8 mouse cellular contexts compared by ENCODE assay signal in genomic region chr11:22981543-22981950, GRCm38 (mm10). TPM values are rescaled to one million over a fixed set of nuclear protein-coding genes. Genes with fewer than 3 reads are reported as not detected.
DNase-seq lines count a peak whose midpoint lies in the region; ATAC-seq and TF ChIP-seq lines count a peak whose summit lies in the region.

No protein-coding gene starts in this region.

- H3K4me1 ChIP-seq in heart, embryonic 11.5 days (ENCODE audit: control insufficient read depth, insufficient read depth, low read length), result peaks cover 7% of the 10 kb centered on the region
- H3K4me1 ChIP-seq in ES-E14 (ENCODE audit: control insufficient read depth in 2 of 2, insufficient read depth in 2 of 2, low read length in 2 of 2, poor library complexity in 1 of 2), result peaks cover 0 to 6% of the 10 kb centered on the region in 2 experiments; a peak in 2 of 4 replicates
- peaks cover 14% of the 10 kb centered on the region for H3K4me1 ChIP-seq in forebrain, embryonic 14.5 days (ENCODE audit: control insufficient read depth, insufficient read depth, low read length)
- peaks cover 15% of the 10 kb centered on the region for H3K4me1 ChIP-seq in limb, embryonic 15.5 days
- peaks cover 10% of the 10 kb centered on the region; the same call in 1 of the 2 replicates for H3K4me1 ChIP-seq in olfactory bulb, adult 2 months (ENCODE audit: control insufficient read depth, insufficient read depth, low read length)

- H3K27ac ChIP-seq in heart, embryonic 11.5 days (ENCODE audit: low read depth, low read length), result peak overlapping the region; percentile 98
- H3K27ac ChIP-seq in ES-E14 (ENCODE audit: insufficient read depth, low read depth, low read length, poor library complexity, severe bottlenecking), result no peak overlapping the region; the same call in 1 of the 2 replicates
- H3K27ac ChIP-seq in forebrain, embryonic 14.5 days (ENCODE audit: low read depth, low read length), result peak overlapping the region; percentile 93
- H3K27ac ChIP-seq in limb, embryonic 15.5 days, result peak overlapping the region; percentile 98
- peak overlapping the region; percentile 55 for H3K27ac ChIP-seq in olfactory bulb, adult 2 months (ENCODE audit: insufficient read depth, low read depth, low read length)

- no peak for DNase-seq in heart, adult 8-10 months (ENCODE audit: low spot score)
- DNase-seq in ES-E14 (ENCODE audit: low read depth, low spot score), result no peak
- no peak for DNase-seq in forebrain, embryonic 14.5 days (ENCODE audit: low spot score)
- DNase-seq in yolk sac, embryonic 10.5 days (ENCODE audit: low spot score), result no peak
- DNase-seq in cerebellum, postnatal 4 days (ENCODE audit: low spot score in 2 of 2), result no peak

- no peaks in the 10 kb centered on the region for H3K9me3 ChIP-seq in heart, embryonic 11.5 days (replicated peaks; ENCODE audit: control insufficient read depth, low read length)
- no peaks in the 10 kb centered on the region for H3K9me3 ChIP-seq in ES-E14 (ENCODE audit: control insufficient read depth, insufficient read depth, low read depth, low read length)
- H3K9me3 ChIP-seq in forebrain, embryonic 14.5 days (replicated peaks; ENCODE audit: control insufficient read depth, low read length), result no peaks in the 10 kb centered on the region
- H3K9me3 ChIP-seq in limb, embryonic 15.5 days, result no peaks in the 10 kb centered on the region

- H3K27me3 ChIP-seq in heart, embryonic 11.5 days (ENCODE audit: control insufficient read depth, insufficient read depth, low read length), result no peaks in the 10 kb centered on the region
- H3K27me3 ChIP-seq in forebrain, embryonic 14.5 days (replicated peaks; ENCODE audit: control insufficient read depth, insufficient read depth, low read length), result no peaks in the 10 kb centered on the region
- H3K27me3 ChIP-seq in limb, embryonic 15.5 days, result no peaks in the 10 kb centered on the region

- in situ Hi-C loops in ES-E14 (cut with MboI; ENCODE audit: low sequenced_read_pairs in 2 of 2, unreplicated experiment in 2 of 2), result no loop called here

- peak overlapping the region; percentile 86 for H3K9ac ChIP-seq in heart, embryonic 11.5 days (ENCODE audit: low read depth, low read length)
- H3K9ac ChIP-seq in ES-E14 (ENCODE audit: insufficient read depth, low read depth, low read length, poor library complexity, severe bottlenecking), result peak overlapping the region; percentile 73
- H3K9ac ChIP-seq in forebrain, embryonic 14.5 days (ENCODE audit: low read length), result peak overlapping the region; percentile 71
- H3K9ac ChIP-seq in limb, embryonic 15.5 days, result peak overlapping the region; percentile 53

- peak; percentile 44 for ATAC-seq in heart, embryonic 11.5 days (replicated peaks; ENCODE audit: insufficient number of reproducible peaks, low FRiP score, low TSS enrichment)
- peak; percentile 28 for ATAC-seq in forebrain, embryonic 14.5 days
- ATAC-seq in limb, embryonic 15.5 days (ENCODE audit: insufficient number of reproducible peaks, low FRiP score, low TSS enrichment, low read depth), result peak; percentile 32; the same call in 1 of the 2 replicates

- WGBS in heart, embryonic 11.5 days (ENCODE audit: insufficient replicate concordance), result 3% methylated on average over 12 of the region's 12 CpGs
- WGBS in forebrain, embryonic 14.5 days, result 6% methylated on average over 12 of the region's 12 CpGs
- 3% methylated on average over 12 of the region's 12 CpGs for WGBS in limb, embryonic 15.5 days
- 2% methylated on average over 12 of the region's 12 CpGs for WGBS in olfactory bulb, adult 2 months

- H3K4me3 ChIP-seq in heart, embryonic 11.5 days (ENCODE audit: low read depth, low read length), result peak overlapping the region; percentile 64
- peak overlapping the region; percentile 74 to 97 for H3K4me3 ChIP-seq in ES-E14 (ENCODE audit: insufficient read depth in 1 of 2, low read depth in 1 of 2, low read length in 2 of 2, poor library complexity in 1 of 2, severe bottlenecking in 1 of 2)
- H3K4me3 ChIP-seq in forebrain, embryonic 14.5 days (ENCODE audit: low read depth, low read length), result peak overlapping the region; percentile 57
- H3K4me3 ChIP-seq in limb, embryonic 15.5 days, result peak overlapping the region; percentile 72
- peak overlapping the region; percentile 59 for H3K4me3 ChIP-seq in olfactory bulb, adult 2 months (ENCODE audit: insufficient read depth, low read depth, low read length)

- TF ChIP-seq CTCF in olfactory bulb, adult 2 months (IDR thresholded peaks at IDR 0.05; ENCODE audit: insufficient read depth, low read depth, low read length), result no peak

- peaks cover 3% of the 10 kb centered on the region; the same call in 1 of the 2 replicates for H3K36me3 ChIP-seq in heart, embryonic 11.5 days (ENCODE audit: control insufficient read depth, insufficient read depth, low read length)
- peaks cover 6% of the 10 kb centered on the region; the same call in 1 of the 2 replicates for H3K36me3 ChIP-seq in ES-E14 (ENCODE audit: control insufficient read depth, insufficient read depth, low read length, poor library complexity, severe bottlenecking)
- H3K36me3 ChIP-seq in forebrain, embryonic 14.5 days (ENCODE audit: control insufficient read depth, insufficient read depth, low read length), result peaks cover 16% of the 10 kb centered on the region
- peaks cover 17% of the 10 kb centered on the region for H3K36me3 ChIP-seq in limb, embryonic 15.5 days

- TF ChIP-seq POLR2A in olfactory bulb, adult 2 months (IDR thresholded peaks at IDR 0.05; ENCODE audit: insufficient read depth, low read depth, low read length), result no peak

- peak overlapping the region; percentile 84 for H3K4me2 ChIP-seq in heart, embryonic 11.5 days
- H3K4me2 ChIP-seq in forebrain, embryonic 14.5 days (ENCODE audit: low read length), result peak overlapping the region; percentile 79
- peak overlapping the region; percentile 69 for H3K4me2 ChIP-seq in limb, embryonic 15.5 days

TF ChIP-seq in ES-E14, 5 proteins besides CTCF, POLR2A, EP300 and RAD21:
- TF ChIP-seq CHD2 (IDR thresholded peaks at IDR 0.05; ENCODE audit: low read depth, low read length) (no peak), MAFK (IDR thresholded peaks at IDR 0.05; ENCODE audit: insufficient read depth, low read depth, low read length) (no peak), ZNF384 (IDR thresholded peaks at IDR 0.05; ENCODE audit: low read depth, low read length) (no peak)

RNA-seq across cellular contexts. Expression of gene Gm28048, which starts 0.3 kb away (rescaled TPM):
- polyA plus RNA-seq in heart, embryonic 11.5 days (2014; fragmentation: Nextera tagmentation; extraction: Ambion mirVana), result 8.2 and 11.5 TPM in 2 replicates
- 1 to 10 TPM; 2.4 to 7.1 (median 4.1) TPM for total RNA-seq in heart, adult 8-10 months (2022)
- total RNA-seq in ES-E14 (2012; rRNA removed), result 13.8 and 16.3 TPM in 2 replicates
- polyA plus RNA-seq in forebrain, embryonic 14.5 days (2014; fragmentation: Nextera tagmentation; extraction: Ambion mirVana), result 4.0 and 4.3 TPM in 2 replicates
- polyA plus RNA-seq in limb, embryonic 15.5 days (2015; fragmentation: Nextera tagmentation; extraction: Ambion mirVana), result 9.8 and 12.5 TPM in 2 replicates
- polyA plus RNA-seq in olfactory bulb, adult 2 months (2012; ENCODE audit: insufficient read depth, insufficient read length, low replicate concordance, missing spikeins), result not detected in 2 replicates

RNA-seq across cellular contexts. Expression of gene Commd1, which starts 0.6 kb away (rescaled TPM):
- polyA plus RNA-seq in heart, embryonic 11.5 days (2014; fragmentation: Nextera tagmentation; extraction: Ambion mirVana), result 327 and 355 TPM in 2 replicates
- total RNA-seq in heart, adult 8-10 months (2022), result 100 to 1,000 TPM; 133 to 141 (median 141) TPM
- 83.5 and 106 TPM in 2 replicates for total RNA-seq in ES-E14 (2012; rRNA removed)
- 285 and 304 TPM in 2 replicates for polyA plus RNA-seq in forebrain, embryonic 14.5 days (2014; fragmentation: Nextera tagmentation; extraction: Ambion mirVana)
- polyA plus RNA-seq in limb, embryonic 15.5 days (2015; fragmentation: Nextera tagmentation; extraction: Ambion mirVana), result 322 and 348 TPM in 2 replicates
- polyA plus RNA-seq in olfactory bulb, adult 2 months (2012; ENCODE audit: insufficient read depth, insufficient read length, low replicate concordance, missing spikeins), result not detected in 2 replicates

RNA-seq across cellular contexts. Expression of gene Cct4, which starts 8.8 kb away (rescaled TPM):
- polyA plus RNA-seq in heart, embryonic 11.5 days (2014; fragmentation: Nextera tagmentation; extraction: Ambion mirVana), result 275 and 277 TPM in 2 replicates
- total RNA-seq in heart, adult 8-10 months (2022), result 100 to 1,000 TPM in 3 of 4 experiments, 10 to 100 TPM in 1; 91.9 to 116 (median 105) TPM
- total RNA-seq in ES-E14 (2012; rRNA removed), result 329 and 382 TPM in 2 replicates
- 378 and 395 TPM in 2 replicates for polyA plus RNA-seq in forebrain, embryonic 14.5 days (2014; fragmentation: Nextera tagmentation; extraction: Ambion mirVana)
- 233 and 234 TPM in 2 replicates for polyA plus RNA-seq in limb, embryonic 15.5 days (2015; fragmentation: Nextera tagmentation; extraction: Ambion mirVana)
- not detected in 2 replicates for polyA plus RNA-seq in olfactory bulb, adult 2 months (2012; ENCODE audit: insufficient read depth, insufficient read length, low replicate concordance, missing spikeins)

RNA-seq across cellular contexts. Expression of gene Zrsr1, which starts 9.7 kb away (rescaled TPM):
- polyA plus RNA-seq in heart, embryonic 11.5 days (2014; fragmentation: Nextera tagmentation; extraction: Ambion mirVana), result 2.2 and 3.1 TPM in 2 replicates
- 10 to 100 TPM; 19.1 to 29.4 (median 20.6) TPM for total RNA-seq in heart, adult 8-10 months (2022)
- 6.4 and 18.0 TPM in 2 replicates for total RNA-seq in ES-E14 (2012; rRNA removed)
- polyA plus RNA-seq in forebrain, embryonic 14.5 days (2014; fragmentation: Nextera tagmentation; extraction: Ambion mirVana), result 4.7 and 5.6 TPM in 2 replicates
- polyA plus RNA-seq in limb, embryonic 15.5 days (2015; fragmentation: Nextera tagmentation; extraction: Ambion mirVana), result 3.3 TPM in 2 replicates
- not detected in 2 replicates for polyA plus RNA-seq in olfactory bulb, adult 2 months (2012; ENCODE audit: insufficient read depth, insufficient read length, low replicate concordance, missing spikeins)

RNA-seq across cellular contexts. Expression of gene Fam161a, which starts 25.8 kb away (rescaled TPM):
- 1.3 and 1.9 TPM in 2 replicates for polyA plus RNA-seq in heart, embryonic 11.5 days (2014; fragmentation: Nextera tagmentation; extraction: Ambion mirVana)
- 1 to 10 TPM in 3 of 4 experiments, under 1 TPM in 1; 0.79 to 2.2 (median 1.6) TPM for total RNA-seq in heart, adult 8-10 months (2022)
- total RNA-seq in ES-E14 (2012; rRNA removed), result 2.7 and 3.7 TPM in 2 replicates
- polyA plus RNA-seq in forebrain, embryonic 14.5 days (2014; fragmentation: Nextera tagmentation; extraction: Ambion mirVana), result 3.2 and 4.1 TPM in 2 replicates
- 3.3 and 4.1 TPM in 2 replicates for polyA plus RNA-seq in limb, embryonic 15.5 days (2015; fragmentation: Nextera tagmentation; extraction: Ambion mirVana)
- polyA plus RNA-seq in olfactory bulb, adult 2 months (2012; ENCODE audit: insufficient read depth, insufficient read length, low replicate concordance, missing spikeins), result not detected in 2 replicates

Comparison
In these comparisons a context has a peak if more than half of its experiments do, and no peak if none do; other contexts are left out.
1. RNA of gene Commd1, which starts 0.6 kb away (polyA plus RNA-seq): 327 to 355 TPM in heart, embryonic 11.5 days, 322 to 348 TPM in limb, embryonic 15.5 days and 285 to 304 TPM in forebrain, embryonic 14.5 days; not detected in olfactory bulb, adult 2 months; every median in the first group is over 100 times any median in the second.
2. Peak in every context shown above with its lines, with median percentiles within 50 percentile points of each other: ATAC-seq, H3K4me2 ChIP-seq, H3K4me3 ChIP-seq and H3K9ac ChIP-seq.